Mouse (Mus musculus) left cerebral cortex, postnatal 4 days (tissue): ENCODE measurements around the gene Tbxas1. TPM values are rescaled to one million over a fixed set of nuclear protein-coding genes. Genes with fewer than 3 reads are reported as not detected.

Experiments
- DNase-seq: peaks from one replicate; pipeline ENCODE4 v3.0.0-alpha.2; 2022
- intact Hi-C: fragments of 180-260 bp; cut with DNase I; formaldehyde crosslinking; loops from one replicate; pipeline ENCODE4 v1.15.1; 2025
- total RNA-seq, 2 experiments: library from RNA; stranded (reverse); gene quantifications; 2 replicates each; pipeline ENCODE4 v1.2.3; 2021

Gene Tbxas1
- total RNA-seq, 2 experiments from 2014 or later, result 1.3 to 1.4 TPM

GRCm38 (mm10) chr6:38950838-38951237 is 75.6 kb downstream of the Tbxas1 start:
- no peak for DNase-seq
- intact Hi-C loops, result no loop called here

- no peak for DNase-seq
- intact Hi-C loops, result no loop called here
Observed at GRCm38 (mm10) chr6:38956641-38957040, 81.4 kb downstream of the Tbxas1 start.

DNA sequence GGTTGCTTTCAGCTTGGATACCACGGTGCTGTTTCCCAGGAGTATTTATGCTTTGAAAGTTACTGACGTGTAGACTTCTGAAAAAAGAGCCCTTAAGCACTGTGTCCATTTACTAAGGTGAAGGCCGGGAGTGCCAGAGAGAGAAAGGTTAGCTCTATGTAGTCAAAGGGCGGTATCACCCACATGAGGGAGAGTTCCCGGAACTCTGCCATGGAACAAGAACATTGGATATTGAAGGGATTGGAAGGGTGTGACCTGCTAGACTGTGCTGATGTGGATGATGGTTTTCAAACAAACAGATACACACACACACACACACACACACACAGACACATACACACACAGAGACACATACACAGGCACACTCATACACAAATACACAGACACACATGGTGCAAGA is 82.0 kb downstream of the Tbxas1 start:
- no peak for DNase-seq
- intact Hi-C loops, result no loop called here

GRCm38 (mm10) chr6:38959502-38959901 is 84.3 kb downstream of the Tbxas1 start:
- no peak for DNase-seq
- intact Hi-C loops, result no loop called here

DNA sequence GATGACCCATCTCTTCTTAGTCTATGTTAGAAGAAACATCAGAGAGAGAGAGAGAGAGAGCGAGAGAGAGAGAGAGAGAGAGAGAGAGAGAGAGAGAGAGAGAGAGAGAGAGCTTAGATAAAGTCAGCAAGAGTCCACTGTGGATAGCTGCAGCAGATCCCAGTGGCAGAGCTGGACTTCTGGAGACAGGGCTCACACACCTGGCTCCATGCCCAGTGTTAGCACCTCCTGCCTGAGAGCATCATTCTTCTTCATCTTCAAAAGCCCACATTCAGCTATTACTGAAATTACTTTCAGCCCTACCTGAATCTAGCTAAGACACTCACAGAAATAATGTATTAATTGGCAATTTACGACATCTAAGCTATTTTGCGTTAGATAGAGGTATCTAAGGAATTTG is 85.2 kb downstream of the Tbxas1 start:
- intact Hi-C loops, result no loop called here
- DNase-seq, result peak; percentile 39

GRCm38 (mm10) chr6:38960791-38961426 is 85.7 kb downstream of the Tbxas1 start:
- intact Hi-C loops, result no loop called here
- peak; percentile 9 for DNase-seq

DNA sequence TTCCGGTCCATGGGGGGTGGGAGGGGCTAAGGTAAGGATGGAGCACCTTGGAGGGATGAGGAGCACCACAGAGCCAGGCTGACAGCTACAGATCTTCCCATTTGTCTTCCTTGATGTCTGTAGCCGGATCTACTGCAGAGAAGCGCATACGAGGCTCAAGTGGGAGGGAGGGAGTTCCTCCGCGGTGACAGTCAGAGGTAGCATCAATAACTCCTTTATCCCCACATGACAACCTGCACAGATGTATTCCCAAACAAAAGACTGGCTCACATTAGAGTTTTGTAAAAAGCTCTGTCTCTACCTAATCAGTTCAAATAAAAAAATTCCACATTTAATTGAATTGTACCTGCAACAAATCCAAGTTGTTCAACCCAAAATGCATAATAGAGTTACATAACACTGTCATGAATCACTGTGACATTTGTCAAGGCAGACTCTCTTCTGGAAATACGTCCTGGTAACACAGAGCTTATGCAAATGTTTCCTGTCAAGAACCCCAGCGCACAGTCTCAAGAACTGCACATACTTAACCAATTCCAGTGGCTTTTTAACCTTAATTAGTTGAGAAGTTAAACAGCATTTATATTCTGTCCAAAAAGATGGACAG is 86.3 kb downstream of the Tbxas1 start:
- DNase-seq, result no peak
- intact Hi-C loops, result no loop called here

DNA sequence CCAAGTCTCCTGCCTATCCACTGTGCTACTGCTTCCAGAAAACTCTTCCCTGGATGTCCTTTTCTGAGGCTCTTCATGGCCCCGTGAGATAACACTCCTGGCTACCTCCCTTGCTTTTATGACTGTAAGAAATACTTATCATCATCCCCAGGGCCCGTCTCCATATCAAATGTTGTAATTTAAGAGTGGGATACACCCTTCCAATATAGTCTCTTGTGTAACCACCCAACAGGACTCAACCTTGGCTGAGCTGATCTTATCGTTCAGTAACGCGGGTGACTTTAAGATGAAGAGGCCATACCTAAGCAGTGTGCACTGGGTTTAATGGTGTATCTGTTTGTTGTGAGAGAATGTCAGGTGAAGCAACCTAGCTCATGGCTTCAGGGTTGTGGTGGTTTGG is 91.6 kb downstream of the Tbxas1 start:
- intact Hi-C loops, result no loop called here
- DNase-seq, result no peak

GRCm38 (mm10) chr6:38967288-38967687 is 92.1 kb downstream of the Tbxas1 start:
- intact Hi-C loops, result no loop called here

DNA sequence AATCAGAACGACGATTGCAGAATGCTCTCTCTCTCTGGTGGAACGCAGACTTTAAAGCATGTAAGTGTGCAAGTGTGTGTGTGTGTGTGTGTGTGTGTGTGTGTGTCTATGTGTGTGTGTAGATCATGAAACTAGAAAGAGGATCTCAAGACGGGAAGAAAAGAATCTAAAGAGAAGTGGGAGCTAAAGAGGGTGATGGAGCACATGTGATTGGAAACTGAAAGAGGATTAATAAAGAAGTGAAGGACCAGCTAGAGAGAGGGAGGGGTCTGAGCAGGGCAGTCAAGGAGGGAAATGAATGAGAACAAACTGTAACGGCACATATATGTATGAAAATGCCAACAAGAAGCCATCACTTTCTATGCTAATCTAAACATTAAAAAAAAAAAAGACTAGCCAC is 92.8 kb downstream of the Tbxas1 start:
- no peak for DNase-seq
- intact Hi-C loops, result no loop called here

More at GRCm38 (mm10) chr6:38967288-38967687, 92.1 kb downstream of the Tbxas1 start:
- no peak for DNase-seq

DNA sequence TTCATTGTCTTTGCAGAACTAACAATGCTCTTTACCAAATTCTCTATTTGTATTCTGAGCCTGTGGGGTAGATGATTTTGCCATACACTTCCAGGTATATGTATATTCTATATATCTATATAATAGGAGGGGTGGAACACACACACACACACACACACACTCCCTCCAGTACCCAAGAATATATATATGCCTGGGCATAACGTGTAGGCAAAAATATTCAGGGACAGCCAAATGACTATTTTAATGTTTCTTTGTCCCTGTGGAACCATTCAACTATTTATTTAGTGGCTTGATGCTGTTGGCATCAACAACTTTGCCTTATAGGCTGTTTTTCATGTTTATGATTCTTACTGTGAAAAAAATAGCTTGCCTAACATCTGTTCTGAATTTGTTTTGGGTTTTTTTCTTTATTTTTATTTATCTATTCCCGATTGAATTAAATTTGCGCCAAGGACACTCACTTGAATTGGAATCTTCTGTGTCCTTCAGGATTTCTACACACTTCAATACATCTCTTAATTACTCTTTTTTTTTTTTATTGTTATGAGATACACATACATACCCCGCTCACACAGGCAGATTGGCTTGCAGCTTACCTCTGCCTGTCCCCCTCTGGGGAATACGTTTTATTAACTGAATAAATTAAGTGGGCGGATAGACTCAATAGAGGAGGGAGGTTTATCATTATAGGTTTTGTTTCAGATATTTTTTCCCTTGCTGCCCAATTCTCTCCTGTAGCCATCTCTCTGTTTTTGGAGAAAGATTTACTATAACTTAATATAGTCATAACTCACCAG is 94.9 kb downstream of the Tbxas1 start:
- intact Hi-C loops, result no loop called here
- no peak for DNase-seq

- intact Hi-C loops, result no loop called here
- DNase-seq, result no peak
Observed at GRCm38 (mm10) chr6:38970759-38971158, 95.6 kb downstream of the Tbxas1 start.

GRCm38 (mm10) chr6:38972826-38973225 is 97.6 kb downstream of the Tbxas1 start:
- DNase-seq, result no peak
- intact Hi-C loops, result no loop called here

GRCm38 (mm10) chr6:38973441-38974161 is 98.4 kb downstream of the Tbxas1 start:
- no peak for DNase-seq

GRCm38 (mm10) chr6:38974162-38974525 is 98.9 kb downstream of the Tbxas1 start:
- DNase-seq, result no peak
- intact Hi-C loops, result no loop called here

More at GRCm38 (mm10) chr6:38973441-38974161, 98.4 kb downstream of the Tbxas1 start:
- intact Hi-C loops, result no loop called here

GRCm38 (mm10) chr6:38974536-38975268 is 99.5 kb downstream of the Tbxas1 start:
- intact Hi-C loops, result no loop called here
- no peak for DNase-seq

- intact Hi-C loops, result no loop called here
- DNase-seq, result no peak
Observed at GRCm38 (mm10) chr6:38975866-38976265, 100.7 kb downstream of the Tbxas1 start.

DNA sequence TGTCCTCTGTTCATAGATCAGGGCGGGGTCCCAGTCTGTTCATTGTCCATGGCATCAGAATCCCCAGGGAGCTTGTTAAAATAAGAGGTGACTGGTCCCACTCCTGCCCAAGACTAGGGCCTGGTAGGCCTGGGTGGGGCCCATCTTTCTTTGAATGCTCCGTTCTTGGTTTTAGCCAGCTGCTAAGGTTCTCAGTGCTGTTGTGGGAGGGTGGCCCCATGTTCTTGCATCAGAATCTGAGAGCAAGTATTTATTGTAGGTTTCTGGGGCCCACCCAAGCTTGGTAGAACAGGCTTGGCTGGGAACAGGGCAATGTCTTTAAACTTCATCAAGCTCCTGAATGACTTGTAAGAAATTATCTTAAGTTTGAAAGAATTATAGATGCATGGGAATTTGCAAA is 101.2 kb downstream of the Tbxas1 start:
- intact Hi-C loops, result no loop called here
- DNase-seq, result no peak

DNA sequence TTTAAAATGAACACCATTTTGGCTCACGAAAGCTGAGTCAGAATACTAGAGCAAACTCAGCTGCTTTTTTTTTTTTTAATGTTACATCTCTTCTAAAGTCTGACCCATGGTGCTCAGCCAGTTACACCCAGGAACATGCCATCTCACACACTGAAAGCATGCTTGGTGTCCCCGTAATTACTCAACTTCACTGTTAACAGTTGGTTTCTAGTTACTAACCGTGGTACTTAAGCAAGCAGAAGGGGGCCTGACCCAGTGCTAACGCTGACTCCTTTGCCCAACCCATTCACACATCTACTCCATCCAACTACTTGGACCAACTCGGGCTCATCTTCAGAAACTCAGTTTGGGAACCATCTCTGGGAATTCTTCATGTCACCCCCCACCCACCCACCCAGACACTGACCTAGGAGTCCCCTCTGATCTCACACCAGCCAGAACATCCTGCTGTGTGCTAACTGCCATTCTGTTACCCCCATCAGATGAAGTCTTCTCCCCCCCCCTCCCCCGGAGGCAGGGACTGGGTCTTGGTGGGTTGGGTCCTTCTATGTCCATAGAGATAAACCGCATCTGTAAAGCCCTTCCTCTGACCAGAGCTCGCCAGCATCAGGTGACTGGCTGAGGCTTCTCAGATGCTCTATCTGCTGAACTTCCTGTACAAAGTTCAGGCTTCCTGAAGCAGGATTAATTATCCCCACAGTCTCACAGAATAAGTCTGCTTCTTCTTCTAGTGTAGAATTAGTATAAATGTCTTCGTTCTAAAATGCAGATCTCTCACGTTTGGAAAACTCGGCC is 105.9 kb downstream of the Tbxas1 start:
- intact Hi-C loops, result no loop called here
- DNase-seq, result no peak

- no peak for DNase-seq
- intact Hi-C loops, result no loop called here
Observed at GRCm38 (mm10) chr6:38982071-38982470, 106.9 kb downstream of the Tbxas1 start.
